Mouse (Mus musculus) small intestine, adult 2 months (tissue): ENCODE measurements around the gene Rad52.

Experiments
- CTCF ChIP-seq: fragments of 200-500 bp; IDR thresholded peaks from 2 replicates; pipeline ENCODE4 v1.5.1; 2012; ENCODE audit warnings: low read depth, mild to moderate bottlenecking, control low read depth, inconsistent platforms, low read length, moderate library complexity, mixed read lengths; ENCODE audit not compliant: insufficient replicate concordance, insufficient read length; ENCODE audit errors: extremely low read depth
- POLR2A ChIP-seq: fragments of 200-500 bp; IDR thresholded peaks from 2 replicates; pipeline ENCODE4 v1.6.1; 2012; ENCODE audit warnings: low read depth, mild to moderate bottlenecking, control low read depth, inconsistent platforms, low read length, moderate library complexity

GRCm38 (mm10) chr6:119892711-119893110 lies 9.8 kb upstream of the Rad52 start:
- TF ChIP-seq CTCF (no peak), POLR2A (no peak)
